Mouse (Mus musculus) heart, postnatal 10 days (tissue): ENCODE data around the gene Aldoart2. TPM values are rescaled to one million over a fixed set of nuclear protein-coding genes. Genes with fewer than 3 reads are reported as not detected.
"Not testable (repeated sequence)": the region's sequence is repeated elsewhere in the genome, so short reads cannot be mapped to it uniquely, and the experiment has no call there.

Source experiments
- DNase-seq, 2 experiments: peaks; one replicate each; pipeline ENCODE4 v3.0.0; 2021
- intact Hi-C: fragments of 180-260 bp; cut with DNase I; formaldehyde crosslinking; loops from one replicate; pipeline ENCODE4 v1.15.1; 2025
- total RNA-seq, 2 experiments: library from RNA; stranded (reverse); gene quantifications; 2 replicates each; pipeline ENCODE4 v1.2.3; 2021

Gene Aldoart2
- total RNA-seq = not detected

- DNase-seq = no peak
- intact Hi-C loops = no loop called here
Measured at GRCm38 (mm10) chr12:55565206-55565605, at the start of gene Aldoart2. Gene Aldoart2, plus strand, starts transcription at chr12:55565239.

- DNase-seq = peak; percentile 51 to 65
Measured at GRCm38 (mm10) chr12:55518061-55518738, 46.8 kb upstream of the Aldoart2 start.

GRCm38 (mm10) chr12:55526983-55527752 is 37.9 kb upstream of the Aldoart2 start:
- intact Hi-C loops = no loop called here

More at GRCm38 (mm10) chr12:55518061-55518738, 46.8 kb upstream of the Aldoart2 start:
- intact Hi-C loops = loop anchor here (5.0 to 10.0 kb wide), 2 partner anchors 207 to 314 kb away; no protein-coding TSS in a partner anchor

GRCm38 (mm10) chr12:55536537-55537135 is 28.4 kb upstream of the Aldoart2 start:
- DNase-seq = peak; percentile 1 to 32
- intact Hi-C loops = no loop called here

More at GRCm38 (mm10) chr12:55526983-55527752, 37.9 kb upstream of the Aldoart2 start:
- no peak for DNase-seq

GRCm38 (mm10) chr12:55537742-55538141 is 27.3 kb upstream of the Aldoart2 start:
- DNase-seq = no peak
- intact Hi-C loops = no loop called here

- intact Hi-C loops = no loop called here
- DNase-seq = no peak
Measured at GRCm38 (mm10) chr12:55538328-55538971, 26.6 kb upstream of the Aldoart2 start.

GRCm38 (mm10) chr12:55539157-55539556 is 25.9 kb upstream of the Aldoart2 start:
- intact Hi-C loops = no loop called here
- DNase-seq = no peak

- intact Hi-C loops, DNase-seq: not testable (repeated sequence)
Measured at GRCm38 (mm10) chr12:55554901-55555300, 10.1 kb upstream of the Aldoart2 start.

GRCm38 (mm10) chr12:55557866-55558265 is 7.2 kb upstream of the Aldoart2 start:
- no peak for DNase-seq
- intact Hi-C loops = no loop called here

GRCm38 (mm10) chr12:55559184-55559855 is 5.7 kb upstream of the Aldoart2 start:
- no peak for DNase-seq
- intact Hi-C loops = no loop called here

- intact Hi-C loops = no loop called here
- peak in 1 of 2 experiments; percentile 12 for DNase-seq
Measured at GRCm38 (mm10) chr12:55560025-55560690, 4.9 kb upstream of the Aldoart2 start.

GRCm38 (mm10) chr12:55563742-55564141 is 1.3 kb upstream of the Aldoart2 start:
- no peak for DNase-seq
- intact Hi-C loops = no loop called here

- no peak for DNase-seq
- intact Hi-C loops = no loop called here
Measured at GRCm38 (mm10) chr12:55564187-55564963, 664 bp upstream of the Aldoart2 start.

- intact Hi-C loops = no loop called here
- no peak for DNase-seq
Measured at GRCm38 (mm10) chr12:55565867-55566266, 828 bp downstream of the Aldoart2 start.

- intact Hi-C loops = no loop called here
- DNase-seq = no peak
Measured at GRCm38 (mm10) chr12:55566837-55567236, 1.8 kb downstream of the Aldoart2 start.

GRCm38 (mm10) chr12:55568466-55568865 is 3.4 kb downstream of the Aldoart2 start:
- DNase-seq = no peak
- intact Hi-C loops = no loop called here

GRCm38 (mm10) chr12:55569676-55570075 is 4.6 kb downstream of the Aldoart2 start:
- intact Hi-C loops = no loop called here
- peak in 1 of 2 experiments; percentile 7 for DNase-seq

GRCm38 (mm10) chr12:55570646-55571045 is 5.6 kb downstream of the Aldoart2 start:
- intact Hi-C loops = no loop called here

GRCm38 (mm10) chr12:55571181-55571580 is 6.1 kb downstream of the Aldoart2 start:
- DNase-seq = no peak
- intact Hi-C loops = no loop called here

More at GRCm38 (mm10) chr12:55570646-55571045, 5.6 kb downstream of the Aldoart2 start:
- DNase-seq = no peak
